Mouse (Mus musculus) hindbrain, embryonic 15.5 days (tissue): ENCODE results near the gene Apol9a. TPM values are rescaled to one million over a fixed set of nuclear protein-coding genes. Genes with fewer than 3 reads are reported as not detected.
"Not testable (repeated sequence)": the region's sequence is repeated elsewhere in the genome, so short reads cannot be mapped to it uniquely, and the experiment has no call there.

Experiments used
- ATAC-seq: fragments of 200-750 bp; cut with Nextera tagmentation; 2 replicates; pipeline ENCODE4 v1.8.0; 2017; ENCODE audit warnings: low read depth, moderate number of reproducible peaks, moderate TSS enrichment; ENCODE audit not compliant: low FRiP score
- H3K27ac ChIP-seq: fragments of 300-500 bp; sonication (generic); replicated peaks from 2 replicates; pipeline ENCODE4 v1.5.1; 2015; ENCODE audit warnings: mild to moderate bottlenecking, inconsistent platforms
- H3K27me3 ChIP-seq: fragments of 300-500 bp; sonication (generic); 2 replicates; pipeline ENCODE4 v1.6.1; 2015; ENCODE audit warnings: control low read depth, inconsistent platforms
- H3K36me3 ChIP-seq: fragments of 300-500 bp; sonication (generic); 2 replicates; pipeline ENCODE4 v1.6.1; 2015; ENCODE audit warnings: control low read depth, inconsistent platforms
- H3K4me1 ChIP-seq: fragments of 300-500 bp; sonication (generic); replicated peaks from 2 replicates; pipeline ENCODE4 v1.6.1; 2015; ENCODE audit warnings: control low read depth, inconsistent platforms
- H3K4me2 ChIP-seq: fragments of 300-500 bp; sonication (generic); 2 replicates; pipeline ENCODE4 v1.6.1; 2015; ENCODE audit warnings: moderate library complexity, mild to moderate bottlenecking, inconsistent platforms
- H3K4me3 ChIP-seq: fragments of 300-500 bp; sonication (generic); 2 replicates; pipeline ENCODE4 v1.5.1; 2015; ENCODE audit warnings: mild to moderate bottlenecking, inconsistent platforms
- H3K9ac ChIP-seq: fragments of 300-500 bp; sonication (generic); 2 replicates; pipeline ENCODE4 v1.6.1; 2015; ENCODE audit warnings: inconsistent platforms
- H3K9me3 ChIP-seq: fragments of 300-500 bp; sonication (generic); 2 replicates; pipeline ENCODE4 v1.6.1; 2016; ENCODE audit warnings: control low read depth, inconsistent platforms
- WGBS: fragments of 180-500 bp; shearing (Covaris S2); methylation state at CpG from one replicate; pipeline ENCODE4 v1.1.7; 2015; 5-methylcytosine and 5-hydroxymethylcytosine counted together
- polyA plus RNA-seq: library from polyadenylated mRNA; unstranded; fragments of >200 nt; fragmentation: Nextera tagmentation; extraction: Ambion mirVana; gene quantifications from 2 replicates; pipeline ENCODE4 v1.2.1, GENCODE M21; 2015

The Apol9a gene
- polyA plus RNA-seq, 1 experiment from 2014 or later = 0.09 TPM

GRCm38 (mm10) chr15:77399027-77399426, 11.9 kb downstream of the Apol9a start, which contains the start of gene Apol7a:
Apol7a (minus strand) TSS chr15:77399110.
- WGBS = 59% methylated on average over 9 of the region's 9 CpGs

GRCm38 (mm10) chr15:77397450-77398132, 13.3 kb downstream of the Apol9a start:
- not testable (repeated sequence) for H3K4me1 ChIP-seq, H3K4me2 ChIP-seq, H3K36me3 ChIP-seq, H3K27me3 ChIP-seq, H3K4me3 ChIP-seq, H3K27ac ChIP-seq, H3K9me3 ChIP-seq, ATAC-seq, H3K9ac ChIP-seq
- 78% methylated on average over 11 of the region's 11 CpGs for WGBS

More at GRCm38 (mm10) chr15:77399027-77399426, 11.9 kb downstream of the Apol9a start, which contains the start of gene Apol7a:
- H3K36me3 ChIP-seq, H3K4me2 ChIP-seq, ATAC-seq, H3K9me3 ChIP-seq, H3K4me3 ChIP-seq, H3K9ac ChIP-seq, H3K27ac ChIP-seq, H3K27me3 ChIP-seq, H3K4me1 ChIP-seq: not testable (repeated sequence)

GRCm38 (mm10) chr15:77393832-77394231, 17.1 kb downstream of the Apol9a start:
- H3K27ac ChIP-seq, H3K9me3 ChIP-seq, H3K4me3 ChIP-seq, H3K4me2 ChIP-seq, H3K4me1 ChIP-seq, ATAC-seq, H3K36me3 ChIP-seq, H3K9ac ChIP-seq, H3K27me3 ChIP-seq: not testable (repeated sequence)
- 69% methylated on average over 3 of the region's 3 CpGs for WGBS

- ATAC-seq = no peak
- H3K36me3 ChIP-seq = no peaks in the 10 kb centered on the region
- no peaks in the 10 kb centered on the region for H3K4me1 ChIP-seq
- no peak overlapping the region for H3K9ac ChIP-seq
- no peak overlapping the region for H3K4me2 ChIP-seq
- no peak overlapping the region for H3K4me3 ChIP-seq
- no peaks in the 10 kb centered on the region for H3K9me3 ChIP-seq
- 91% methylated on average over 2 of the region's 2 CpGs for WGBS
- H3K27me3 ChIP-seq = no peaks in the 10 kb centered on the region
- H3K27ac ChIP-seq = no peak overlapping the region
These were observed 23.5 kb downstream of the Apol9a start for GRCm38 (mm10) chr15:77387462-77387861.

GRCm38 (mm10) chr15:77384340-77385030, 26.4 kb downstream of the Apol9a start:
- Histone ChIP-seq H3K9me3 (no peaks in the 10 kb centered on the region), H3K4me2 (no peak overlapping the region), H3K4me1 (no peaks in the 10 kb centered on the region), H3K36me3 (no peaks in the 10 kb centered on the region), H3K27me3 (no peaks in the 10 kb centered on the region), H3K27ac (no peak overlapping the region), H3K4me3 (no peak overlapping the region), H3K9ac (no peak overlapping the region)
- ATAC-seq = no peak
- WGBS = 91% methylated on average over 7 of the region's 7 CpGs

GRCm38 (mm10) chr15:77382880-77383279, 28.1 kb downstream of the Apol9a start:
- no peaks in the 10 kb centered on the region for H3K9me3 ChIP-seq
- 64% methylated on average over 1 of the region's 1 CpGs for WGBS
- no peak overlapping the region for H3K27ac ChIP-seq

GRCm38 (mm10) chr15:77382271-77382850, 28.6 kb downstream of the Apol9a start:
- 90% methylated on average over 10 of the region's 11 CpGs for WGBS
- H3K9ac ChIP-seq = no peak overlapping the region
- no peak overlapping the region for H3K4me3 ChIP-seq
- H3K4me1 ChIP-seq = no peaks in the 10 kb centered on the region
- no peaks in the 10 kb centered on the region for H3K27me3 ChIP-seq
- H3K27ac ChIP-seq = no peak overlapping the region
- no peaks in the 10 kb centered on the region for H3K36me3 ChIP-seq
- no peaks in the 10 kb centered on the region for H3K9me3 ChIP-seq
- H3K4me2 ChIP-seq = no peak overlapping the region
- ATAC-seq = no peak

More at GRCm38 (mm10) chr15:77382880-77383279, 28.1 kb downstream of the Apol9a start:
- Histone ChIP-seq H3K9ac (no peak overlapping the region), H3K4me3 (no peak overlapping the region), H3K27me3 (no peaks in the 10 kb centered on the region), H3K4me1 (no peaks in the 10 kb centered on the region), H3K4me2 (no peak overlapping the region), H3K36me3 (no peaks in the 10 kb centered on the region)
- no peak for ATAC-seq

GRCm38 (mm10) chr15:77381481-77381880, 29.5 kb downstream of the Apol9a start:
- Histone ChIP-seq H3K4me3 (no peak overlapping the region), H3K9ac (no peak overlapping the region), H3K36me3 (no peaks in the 10 kb centered on the region), H3K27me3 (no peaks in the 10 kb centered on the region), H3K9me3 (no peaks in the 10 kb centered on the region), H3K4me1 (no peaks in the 10 kb centered on the region), H3K4me2 (no peak overlapping the region), H3K27ac (no peak overlapping the region)
- 84% methylated on average over 6 of the region's 6 CpGs for WGBS
- ATAC-seq = no peak

- ATAC-seq = no peak
- WGBS = 49% methylated on average over 4 of the region's 4 CpGs
These were observed 31.0 kb downstream of the Apol9a start for GRCm38 (mm10) chr15:77379921-77380320.

GRCm38 (mm10) chr15:77377419-77377818, 33.5 kb downstream of the Apol9a start:
- 95% methylated on average over 4 of the region's 4 CpGs for WGBS
- H3K36me3 ChIP-seq = no peaks in the 10 kb centered on the region
- H3K4me3 ChIP-seq = no peak overlapping the region
- no peak overlapping the region for H3K27ac ChIP-seq
- no peaks in the 10 kb centered on the region for H3K27me3 ChIP-seq
- no peak overlapping the region for H3K4me2 ChIP-seq
- no peak overlapping the region for H3K9ac ChIP-seq
- no peak for ATAC-seq
- H3K9me3 ChIP-seq = no peaks in the 10 kb centered on the region
- H3K4me1 ChIP-seq = no peaks in the 10 kb centered on the region

More at GRCm38 (mm10) chr15:77379921-77380320, 31.0 kb downstream of the Apol9a start:
- no peak overlapping the region for H3K9ac ChIP-seq
- H3K27ac ChIP-seq = no peak overlapping the region
- no peak overlapping the region for H3K4me2 ChIP-seq
- H3K27me3 ChIP-seq = no peaks in the 10 kb centered on the region
- H3K4me1 ChIP-seq = no peaks in the 10 kb centered on the region
- H3K36me3 ChIP-seq = no peaks in the 10 kb centered on the region
- H3K9me3 ChIP-seq = no peaks in the 10 kb centered on the region
- no peak overlapping the region for H3K4me3 ChIP-seq

GRCm38 (mm10) chr15:77376920-77377319, 34.0 kb downstream of the Apol9a start:
- WGBS = 57% methylated on average over 7 of the region's 7 CpGs

GRCm38 (mm10) chr15:77370588-77370987, 40.3 kb downstream of the Apol9a start:
- H3K27ac ChIP-seq = no peak overlapping the region
- no peaks in the 10 kb centered on the region for H3K9me3 ChIP-seq
- H3K4me3 ChIP-seq = no peak overlapping the region
- H3K4me1 ChIP-seq = peaks cover 28% of the 10 kb centered on the region
- no peak overlapping the region for H3K4me2 ChIP-seq
- H3K36me3 ChIP-seq = no peaks in the 10 kb centered on the region
- no peak overlapping the region for H3K9ac ChIP-seq
- H3K27me3 ChIP-seq = no peaks in the 10 kb centered on the region
- no peak for ATAC-seq
- WGBS = 92% methylated on average over 8 of the region's 8 CpGs

More at GRCm38 (mm10) chr15:77376920-77377319, 34.0 kb downstream of the Apol9a start:
- H3K9me3 ChIP-seq = no peaks in the 10 kb centered on the region
- no peak overlapping the region for H3K9ac ChIP-seq
- no peak overlapping the region for H3K27ac ChIP-seq
- H3K4me1 ChIP-seq = no peaks in the 10 kb centered on the region
- H3K27me3 ChIP-seq = no peaks in the 10 kb centered on the region
- H3K36me3 ChIP-seq = no peaks in the 10 kb centered on the region
- H3K4me3 ChIP-seq = no peak overlapping the region
- no peak overlapping the region for H3K4me2 ChIP-seq
- no peak for ATAC-seq
